Mouse (Mus musculus): ENCODE measurements around the gene Mon2. TPM values are rescaled to one million over a fixed set of nuclear protein-coding genes. Genes with fewer than 3 reads are reported as not detected.

Gene Mon2
- total and polyA plus RNA-seq, 3 experiments: 33.8 to 38.6 TPM; not detected in 1

GRCm38 (mm10) chr10:122942771-122943170 lies 133.5 kb downstream of the Mon2 start:
- H3K27ac ChIP-seq (ENCODE audit: control insufficient read depth, low read depth, low read length): no peak overlapping the region
- no peaks in the 10 kb centered on the region for H3K36me3 ChIP-seq (ENCODE audit: control insufficient read depth in 1 of 2, insufficient read depth in 2 of 2, low read length in 2 of 2)
- no peak overlapping the region for H3K9ac ChIP-seq (ENCODE audit: control insufficient read depth, low read depth, low read length, poor library complexity, severe bottlenecking)
- H3K9me3 ChIP-seq (replicated peaks; ENCODE audit: insufficient read depth, low read length): no peaks in the 10 kb centered on the region
- H3K4me1 ChIP-seq (ENCODE audit: control insufficient read depth in 1 of 2, insufficient read depth in 2 of 2, low read length in 2 of 2): no peaks in the 10 kb centered on the region
- no peak for TF ChIP-seq CHD1 (IDR thresholded peaks at IDR 0.05; ENCODE audit: low read depth, low read length)
- no peak for TF ChIP-seq CHD2 (IDR thresholded peaks at IDR 0.05; ENCODE audit: low read length)
- no peak for TF ChIP-seq MXI1 (IDR thresholded peaks at IDR 0.05; ENCODE audit: low read depth, low read length)
- no peak for TF ChIP-seq GABPA (IDR thresholded peaks at IDR 0.05; ENCODE audit: low read depth, low read length)
- TF ChIP-seq MAX (IDR thresholded peaks at IDR 0.05; ENCODE audit: low read length): no peak
- no peak for TF ChIP-seq USF1 (IDR thresholded peaks at IDR 0.05; ENCODE audit: low read depth, low read length)
- TF ChIP-seq UBTF (IDR thresholded peaks at IDR 0.05; ENCODE audit: borderline replicate concordance, insufficient read depth, low read depth, low read length): no peak
- no peak for TF ChIP-seq TBP (IDR thresholded peaks at IDR 0.05; ENCODE audit: low read depth, low read length)
- no peak for TF ChIP-seq POLR2A (IDR thresholded peaks at IDR 0.05; ENCODE audit: control insufficient read depth in 1 of 2, insufficient read depth in 1 of 2, low read depth in 1 of 2, low read length in 2 of 2, poor library complexity in 1 of 2)
- TF ChIP-seq HCFC1 (IDR thresholded peaks at IDR 0.05; ENCODE audit: low read depth, low read length): no peak
- no peak for TF ChIP-seq CTCF (IDR thresholded peaks at IDR 0.05 in 2 of 3, conservative IDR thresholded peaks at IDR 0.05 in 1 of 3; ENCODE audit: control insufficient read depth in 1 of 3, insufficient read depth in 1 of 3, low read depth in 2 of 3, low read length in 3 of 3, poor library complexity in 1 of 3, severe bottlenecking in 1 of 3)
- TF ChIP-seq ETS1 (IDR thresholded peaks at IDR 0.05; ENCODE audit: low read depth, low read length): no peak
- no peak for TF ChIP-seq RAD21 (IDR thresholded peaks at IDR 0.05; ENCODE audit: low read depth, low read length)
- no peak overlapping the region for H3K4me3 ChIP-seq (ENCODE audit: control insufficient read depth in 1 of 2, insufficient read depth in 1 of 2, low read depth in 2 of 2, low read length in 2 of 2)
- no peaks in the 10 kb centered on the region for H3K27me3 ChIP-seq (ENCODE audit: control insufficient read depth in 1 of 2, insufficient read depth in 2 of 2, low read length in 2 of 2)
- DNase-seq (ENCODE audit: low read depth, low spot score): no peak
- no peaks in the 10 kb centered on the region for H3K79me2 ChIP-seq (ENCODE audit: control insufficient read depth, insufficient read depth, low read length, poor library complexity)

Other genes starting within 250 kb of the Mon2 start
- gene Usp15, start 120.5 kb upstream of the Mon2 start, total RNA-seq (2012; rRNA removed): 98.2 and 118 TPM in 2 replicates
- gene Usp15, start 120.5 kb upstream of the Mon2 start, polyA plus RNA-seq (2012; ENCODE audit: insufficient read depth in 1 of 2, insufficient read length in 2 of 2, low read depth in 1 of 2, low replicate concordance in 2 of 2, missing spikeins in 1 of 2): 100 to 1,000 TPM; 117 to 150 TPM
- not detected in 2 replicates for gene Fam19a2, start 187.5 kb upstream of the Mon2 start, total RNA-seq (2012; rRNA removed)
- gene Fam19a2, start 187.5 kb upstream of the Mon2 start, polyA plus RNA-seq (2012; ENCODE audit: insufficient read depth in 1 of 2, insufficient read length in 2 of 2, low read depth in 1 of 2, low replicate concordance in 2 of 2, missing spikeins in 1 of 2): not detected